ENCODE assay signal across 8 mouse cellular contexts in genomic region chr4:149103875-149104561, GRCm38 (mm10). TPM values are rescaled to one million over a fixed set of nuclear protein-coding genes. Genes with fewer than 3 reads are reported as not detected.
A peak's percentile ranks its signal among the peaks of the same experiment; 100 is the strongest.
DNase-seq lines count a peak whose midpoint lies in the region; ATAC-seq and TF ChIP-seq lines count a peak whose summit lies in the region.

Gene Dffa, plus strand, starts transcription at chr4:149104146.

- H3K9me3 ChIP-seq in ES-Bruce4 (replicated peaks; ENCODE audit: control insufficient read depth, insufficient read depth, low read length, poor library complexity, severe bottlenecking), result no peaks in the 10 kb centered on the region
- no peaks in the 10 kb centered on the region for H3K9me3 ChIP-seq in forebrain, embryonic 14.5 days (replicated peaks; ENCODE audit: control insufficient read depth, low read length)
- no peaks in the 10 kb centered on the region for H3K9me3 ChIP-seq in neural tube, embryonic 15.5 days (replicated peaks)

- H3K36me3 ChIP-seq in ES-Bruce4 (ENCODE audit: control insufficient read depth, insufficient read depth, low read length, poor library complexity, severe bottlenecking), result no peaks in the 10 kb centered on the region
- peaks cover 24% of the 10 kb centered on the region for H3K36me3 ChIP-seq in forebrain, embryonic 14.5 days (ENCODE audit: control insufficient read depth, insufficient read depth, low read length)
- peaks cover 23% of the 10 kb centered on the region for H3K36me3 ChIP-seq in neural tube, embryonic 15.5 days

- H3K4me2 ChIP-seq in forebrain, embryonic 14.5 days (ENCODE audit: low read length), result peak within 1 kb of the TSS; percentile 90
- H3K4me2 ChIP-seq in neural tube, embryonic 15.5 days, result peak within 1 kb of the TSS; percentile 89

- H3K27ac ChIP-seq in ES-Bruce4 (ENCODE audit: insufficient read depth, low read length), result no peak within 1 kb of the TSS
- no peak within 1 kb of the TSS for H3K27ac ChIP-seq in forebrain, embryonic 14.5 days (ENCODE audit: low read depth, low read length)
- H3K27ac ChIP-seq in neural tube, embryonic 15.5 days (replicated peaks), result peak within 1 kb of the TSS; percentile 10; the same call in 1 of the 2 replicates

- H3K4me1 ChIP-seq in ES-Bruce4 (ENCODE audit: control insufficient read depth, insufficient read depth, low read length), result no peaks in the 10 kb centered on the region
- H3K4me1 ChIP-seq in forebrain, embryonic 14.5 days (ENCODE audit: control insufficient read depth, insufficient read depth, low read length), result peaks cover 6% of the 10 kb centered on the region; the same call in 1 of the 2 replicates
- peaks cover 15% of the 10 kb centered on the region for H3K4me1 ChIP-seq in neural tube, embryonic 15.5 days

- intact Hi-C loops in heart, postnatal 14 days (cut with DNase I), result no loop called here

- peak; percentile 97 for DNase-seq in forebrain, embryonic 14.5 days (ENCODE audit: low spot score)
- peak; percentile 87 to 94 for DNase-seq in heart, postnatal 14 days
- DNase-seq in layer of hippocampus, adult 11-12 months (ENCODE audit: low spot score), result peak; percentile 93
- peak; percentile 94 to 96 for DNase-seq in lung, adult 18-20 months
- peak; percentile 92 for DNase-seq in testis, postnatal 14 days (ENCODE audit: low spot score)

- no peak for TF ChIP-seq EP300 in ES-Bruce4 (IDR thresholded peaks at IDR 0.05; ENCODE audit: insufficient read depth, low read depth, low read length)

- no peak for TF ChIP-seq CTCF in ES-Bruce4 (IDR thresholded peaks at IDR 0.05; ENCODE audit: low read depth, low read length)

- peak; percentile 93 for ATAC-seq in cerebellum, adult (ENCODE audit: insufficient number of reproducible peaks, low FRiP score, low TSS enrichment)
- ATAC-seq in forebrain, embryonic 14.5 days, result peak; percentile 93
- ATAC-seq in neural tube, embryonic 15.5 days (ENCODE audit: low FRiP score), result peak; percentile 88

- H3K9ac ChIP-seq in ES-Bruce4 (ENCODE audit: low read depth, poor library complexity, severe bottlenecking), result peak within 1 kb of the TSS; percentile 60
- peak within 1 kb of the TSS; percentile 87 for H3K9ac ChIP-seq in forebrain, embryonic 14.5 days (ENCODE audit: low read length)
- peak within 1 kb of the TSS; percentile 80 for H3K9ac ChIP-seq in neural tube, embryonic 15.5 days (replicated peaks)

- under 1% methylated on average over 35 of the region's 35 CpGs for WGBS in forebrain, embryonic 14.5 days
- under 1% methylated on average over 35 of the region's 35 CpGs for WGBS in neural tube, embryonic 15.5 days

- H3K27me3 ChIP-seq in ES-Bruce4 (ENCODE audit: control insufficient read depth, insufficient read depth, low read length, poor library complexity, severe bottlenecking), result no peaks in the 10 kb centered on the region
- no peaks in the 10 kb centered on the region for H3K27me3 ChIP-seq in forebrain, embryonic 14.5 days (replicated peaks; ENCODE audit: control insufficient read depth, insufficient read depth, low read length)
- no peaks in the 10 kb centered on the region for H3K27me3 ChIP-seq in neural tube, embryonic 15.5 days (replicated peaks)

- no peak for TF ChIP-seq POLR2A in ES-Bruce4 (IDR thresholded peaks at IDR 0.05; ENCODE audit: insufficient read depth, low read length)

- peak within 1 kb of the TSS; percentile 92 for H3K4me3 ChIP-seq in ES-Bruce4 (ENCODE audit: low read depth, low read length)
- peak within 1 kb of the TSS; percentile 74 for H3K4me3 ChIP-seq in forebrain, embryonic 14.5 days (ENCODE audit: low read depth, low read length)
- peak within 1 kb of the TSS; percentile 74 for H3K4me3 ChIP-seq in neural tube, embryonic 15.5 days (replicated peaks)

RNA-seq across cellular contexts. Expression of gene Dffa, which starts in this region (rescaled TPM):
- polyA plus RNA-seq in ES-Bruce4 (2011; ENCODE audit: insufficient read depth, insufficient read length, low read depth, missing spikeins), result 15.5 and 15.8 TPM in 2 replicates
- 17.8 and 20.6 TPM in 2 replicates for polyA plus RNA-seq in forebrain, embryonic 14.5 days (2014; fragmentation: Nextera tagmentation; extraction: Ambion mirVana)
- 10 to 100 TPM; 33.5 to 39.0 TPM for total RNA-seq in heart, postnatal 14 days (2021)
- 28.1 and 32.7 TPM in 2 replicates for polyA plus RNA-seq in neural tube, embryonic 15.5 days (2015; fragmentation: Nextera tagmentation; extraction: Ambion mirVana)
